Mouse (Mus musculus) ES-E14 (cell line): ENCODE results near the gene Dsn1. TPM values are rescaled to one million over a fixed set of nuclear protein-coding genes. Genes with fewer than 3 reads are reported as not detected.

Source experiments
- DNase-seq: peaks from one replicate; pipeline ENCODE4 v3.0.0-alpha.2; 2013; ENCODE audit warnings: low read depth, low spot score
- H3K27ac ChIP-seq: 2 replicates; pipeline ENCODE4 v1.5.1; 2012; ENCODE audit warnings: low read depth, mild to moderate bottlenecking, low read length, moderate library complexity, mixed read lengths; ENCODE audit not compliant: poor library complexity, insufficient read depth, severe bottlenecking
- H3K36me3 ChIP-seq: 2 replicates; pipeline ENCODE4 v1.6.1; 2012; ENCODE audit warnings: mild to moderate bottlenecking, low read length, moderate library complexity, mixed read lengths; ENCODE audit not compliant: control insufficient read depth, poor library complexity, insufficient read depth, severe bottlenecking
- H3K4me1 ChIP-seq, 2 experiments: fragments of 150-350 bp in 1 of 2; sonication (generic) in 1 of 2; 2 replicates each; pipeline ENCODE4 v1.6.1; 2012; ENCODE audit warnings: low read length in 2 of 2, mild to moderate bottlenecking in 1 of 2, mixed read lengths in 1 of 2; ENCODE audit not compliant: control insufficient read depth in 2 of 2, insufficient read depth in 2 of 2, poor library complexity in 1 of 2
- H3K4me3 ChIP-seq, 2 experiments: fragments of 150-350 bp in 1 of 2; sonication (generic) in 1 of 2; 2 replicates each; pipeline ENCODE4 v1.5.1; 2012; ENCODE audit warnings: low read length in 2 of 2, low read depth in 1 of 2, mild to moderate bottlenecking in 1 of 2, mixed read lengths in 1 of 2; ENCODE audit not compliant: insufficient read depth in 1 of 2, poor library complexity in 1 of 2, severe bottlenecking in 1 of 2
- H3K9ac ChIP-seq: 2 replicates; pipeline ENCODE4 v1.6.1; 2012; ENCODE audit warnings: low read depth, mild to moderate bottlenecking, low read length, mixed read lengths; ENCODE audit not compliant: poor library complexity, insufficient read depth, severe bottlenecking
- H3K9me3 ChIP-seq: fragments of 150-350 bp; sonication (generic); 2 replicates; pipeline ENCODE4 v1.6.1; 2012; ENCODE audit warnings: low read depth, mild to moderate bottlenecking, low read length; ENCODE audit not compliant: control insufficient read depth, insufficient read depth
- CHD2 ChIP-seq: IDR thresholded peaks from 2 replicates; pipeline ENCODE4 v1.6.1; 2014; ENCODE audit warnings: mild to moderate bottlenecking, low read depth, low read length, inconsistent platforms
- HCFC1 ChIP-seq: IDR thresholded peaks from 2 replicates; pipeline ENCODE4 v1.6.1; 2012; ENCODE audit warnings: low read length, inconsistent platforms, borderline replicate concordance; ENCODE audit not compliant: insufficient read depth
- MAFK ChIP-seq: IDR thresholded peaks from 2 replicates; pipeline ENCODE4 v1.6.1; 2014; ENCODE audit warnings: mild to moderate bottlenecking, low read depth, low read length, inconsistent platforms; ENCODE audit not compliant: insufficient read depth
- ZC3H11A ChIP-seq: IDR thresholded peaks from 2 replicates; pipeline ENCODE4 v1.6.1; 2012; ENCODE audit warnings: low read depth, mild to moderate bottlenecking, inconsistent platforms, low read length, borderline replicate concordance
- ZNF384 ChIP-seq: IDR thresholded peaks from 2 replicates; pipeline ENCODE4 v1.6.1; 2012; ENCODE audit warnings: low read depth, low read length, inconsistent platforms
- in situ Hi-C, 2 experiments: fragments of 600-800 bp; cut with MboI; formaldehyde crosslinking; loops; one replicate each; pipeline ENCODE4 v1.15.1; 2025; ENCODE audit warnings: low sequenced_read_pairs in 2 of 2, inconsistent platforms in 1 of 2; ENCODE audit not compliant: unreplicated experiment in 2 of 2
- total RNA-seq: library from RNA; depleted of rRNA; stranded (reverse); fragments of 300-350 nt; gene quantifications from 2 replicates; pipeline ENCODE4 v1.2.3, GENCODE M21; 2012

Gene Dsn1
- total RNA-seq, 1 experiment: 25.2 TPM

DNA sequence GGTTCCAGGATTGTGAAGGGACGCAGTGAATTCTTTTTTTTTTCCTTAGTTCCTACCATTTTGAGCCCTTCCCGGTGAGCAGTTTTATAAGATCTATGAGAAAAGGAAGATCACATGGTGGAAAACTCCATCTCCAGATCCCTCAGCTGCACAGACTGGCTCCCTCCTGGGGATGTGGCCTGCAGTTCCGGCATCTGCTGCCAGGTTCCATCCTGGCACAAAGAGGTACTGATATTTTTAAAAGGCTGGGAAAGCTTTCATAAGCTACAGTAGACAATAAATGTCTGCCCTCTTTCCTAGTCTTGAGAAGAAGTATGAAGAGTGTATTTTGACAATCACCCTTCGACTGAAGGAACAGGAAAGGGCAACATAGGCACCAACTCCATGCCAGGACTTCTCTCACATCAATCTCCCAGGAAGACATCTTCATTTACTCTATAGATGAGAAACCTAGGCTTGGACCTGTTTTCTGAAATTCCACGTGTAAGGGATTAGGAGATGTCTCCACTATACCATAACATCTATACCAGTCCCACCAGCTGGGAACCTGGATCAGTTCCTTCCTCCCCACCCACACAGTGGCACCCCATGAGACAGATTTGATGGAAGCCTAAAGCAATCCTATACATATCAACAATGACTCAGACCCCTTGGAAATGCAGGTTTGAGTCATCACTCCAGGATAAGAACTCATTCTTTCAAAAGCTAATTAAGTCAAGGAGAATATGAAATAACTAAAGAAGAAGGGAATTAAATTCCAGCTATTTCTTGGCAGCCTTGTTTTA lies 33.4 kb downstream of the Dsn1 start:
- TF ChIP-seq ZC3H11A (no peak), HCFC1 (no peak), ZNF384 (no peak), MAFK (no peak)
- Histone ChIP-seq H3K9ac (no peak overlapping the region), H3K4me1 (peaks cover 4% of the 10 kb centered on the region in 2 experiments; a peak in 2 of 4 replicates), H3K9me3 (no peaks in the 10 kb centered on the region), H3K36me3 (no peaks in the 10 kb centered on the region), H3K27ac (no peak overlapping the region), H3K4me3 (no peak overlapping the region)
- in situ Hi-C loops: no loop called here
- no peak for DNase-seq

- Histone ChIP-seq H3K9ac (no peak overlapping the region), H3K4me1 (peaks cover 4 to 9% of the 10 kb centered on the region in 2 experiments; a peak in 3 of 4 replicates), H3K27ac (no peak overlapping the region), H3K4me3 (no peak overlapping the region), H3K36me3 (no peaks in the 10 kb centered on the region), H3K9me3 (no peaks in the 10 kb centered on the region)
- DNase-seq: no peak
- no peak for TF ChIP-seq ZC3H11A
- no peak for TF ChIP-seq MAFK
- TF ChIP-seq HCFC1: no peak
- no peak for TF ChIP-seq ZNF384
- TF ChIP-seq CHD2: no peak
- in situ Hi-C loops: no loop called here
Measured at GRCm38 (mm10) chr2:156970253-156970652, 36.7 kb downstream of the Dsn1 start.

- H3K36me3 ChIP-seq: no peaks in the 10 kb centered on the region
- peaks cover 4 to 9% of the 10 kb centered on the region in 2 experiments; a peak in 3 of 4 replicates for H3K4me1 ChIP-seq
- H3K9me3 ChIP-seq: no peaks in the 10 kb centered on the region
- no peak overlapping the region for H3K9ac ChIP-seq
- no peak overlapping the region for H3K4me3 ChIP-seq
- H3K27ac ChIP-seq: no peak overlapping the region
- in situ Hi-C loops: no loop called here
- no peak for DNase-seq
- TF ChIP-seq ZC3H11A (no peak), MAFK (no peak), CHD2 (no peak), HCFC1 (no peak), ZNF384 (no peak)
Measured at GRCm38 (mm10) chr2:156968501-156968900, 38.5 kb downstream of the Dsn1 start.

- Histone ChIP-seq H3K4me3 (no peak overlapping the region), H3K36me3 (no peaks in the 10 kb centered on the region), H3K9me3 (no peaks in the 10 kb centered on the region), H3K27ac (no peak overlapping the region), H3K9ac (no peak overlapping the region), H3K4me1 (peaks cover 4 to 9% of the 10 kb centered on the region in 2 experiments; a peak in 3 of 4 replicates)
- no peak for DNase-seq
- no peak for TF ChIP-seq MAFK
- no peak for TF ChIP-seq HCFC1
- no peak for TF ChIP-seq CHD2
- TF ChIP-seq ZC3H11A: no peak
- TF ChIP-seq ZNF384: no peak
- in situ Hi-C loops: no loop called here
Measured at GRCm38 (mm10) chr2:156967388-156967787, 39.6 kb downstream of the Dsn1 start.

DNA sequence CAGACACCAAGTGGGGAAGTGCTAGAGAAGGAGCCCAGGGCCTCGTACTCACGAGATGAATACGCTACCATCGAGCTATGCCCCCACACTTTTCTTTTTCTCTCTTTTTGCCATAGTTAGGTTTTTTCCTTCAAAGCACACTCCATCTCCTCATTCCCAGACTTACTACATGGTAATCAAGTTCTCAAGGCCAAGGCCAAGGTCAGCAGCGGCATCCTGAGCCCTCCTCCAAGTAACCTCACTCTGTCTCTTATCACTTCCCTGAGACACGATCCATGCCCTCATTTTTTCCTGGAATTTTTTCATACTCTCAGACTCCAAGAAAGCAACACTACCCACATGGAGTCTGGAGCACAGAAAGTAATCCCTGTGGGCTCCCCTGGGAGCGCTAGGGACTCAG lies 43.1 kb downstream of the Dsn1 start:
- Histone ChIP-seq H3K4me1 (peaks cover 3 to 6% of the 10 kb centered on the region in 2 experiments; a peak in 3 of 4 replicates), H3K9me3 (no peaks in the 10 kb centered on the region), H3K27ac (no peak overlapping the region), H3K4me3 (no peak overlapping the region), H3K9ac (no peak overlapping the region), H3K36me3 (no peaks in the 10 kb centered on the region)
- no peak for DNase-seq
- no peak for TF ChIP-seq CHD2
- no peak for TF ChIP-seq ZNF384
- TF ChIP-seq HCFC1: no peak
- no peak for TF ChIP-seq ZC3H11A
- in situ Hi-C loops: no loop called here
